Mouse (Mus musculus) kidney, postnatal 14 days (tissue): ENCODE measurements around the gene Gm3625.
A peak's percentile ranks its signal among the peaks of the same experiment; 100 is the strongest.

Experiments used
- DNase-seq: peaks from one replicate; pipeline ENCODE4 v3.0.0; 2022; ENCODE audit warnings: mixed read lengths

Gene Gm3625

DNA sequence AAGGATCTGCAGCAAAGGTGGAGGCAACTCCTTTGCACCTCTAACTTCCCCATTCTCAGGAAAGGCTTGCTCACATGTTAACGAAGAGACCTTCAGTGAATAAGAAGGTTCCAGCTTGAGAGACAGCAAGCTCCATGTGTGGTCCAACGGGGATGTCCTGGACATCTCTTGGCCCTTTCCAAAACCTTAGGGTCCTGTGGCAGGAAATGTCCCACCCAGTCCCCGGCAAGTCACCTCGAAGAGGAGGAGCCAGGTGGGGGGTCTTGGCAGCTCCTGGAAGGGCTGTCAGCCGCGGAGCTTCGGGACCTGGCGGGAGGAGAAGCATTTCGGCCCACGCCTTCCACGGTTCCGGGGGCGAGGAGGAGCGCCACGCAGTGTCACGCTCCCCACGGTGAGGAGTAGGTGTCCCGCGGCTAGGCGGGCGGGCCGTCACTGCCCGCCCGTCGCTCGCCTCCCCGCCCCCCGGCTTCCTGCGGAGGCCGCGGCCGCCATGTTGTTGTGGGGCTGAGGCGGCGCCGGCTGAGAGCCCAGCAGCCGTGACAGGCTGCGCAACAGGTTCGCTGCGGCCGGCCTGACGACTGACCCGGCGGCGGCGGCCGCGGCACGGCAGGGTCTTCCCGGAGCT, at the start of gene Gm3625, which contains the start of gene Itsn2:
Gene Gm3625, minus strand, starts transcription at position 387 of the 625 bp plus-strand sequence.
Gene Itsn2, plus strand, starts transcription at position 98 of the 625 bp plus-strand sequence.
- peak; percentile 87 for DNase-seq

GRCm38 (mm10) chr12:4640737-4641136, 48.0 kb upstream of the Gm3625 start:
- no peak for DNase-seq

DNA sequence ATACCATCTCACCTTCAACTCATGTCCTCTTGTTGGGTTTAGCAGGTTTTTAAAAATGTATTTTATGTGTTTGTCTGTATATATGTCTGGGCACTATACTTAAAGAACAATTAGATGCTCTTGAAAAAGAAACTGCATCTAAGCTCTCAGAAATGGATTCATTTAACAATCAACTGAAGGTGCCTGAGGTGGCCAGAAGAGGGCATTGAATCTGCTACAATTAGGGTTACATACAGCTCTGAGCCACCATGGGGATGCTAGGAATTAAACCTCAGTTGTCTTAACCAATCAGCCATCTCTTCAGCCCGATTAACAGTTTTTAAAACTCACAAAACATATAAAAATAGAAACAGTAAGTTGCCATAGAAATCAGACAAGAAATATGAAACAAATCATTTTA, 45.7 kb upstream of the Gm3625 start:
- DNase-seq: no peak

DNA sequence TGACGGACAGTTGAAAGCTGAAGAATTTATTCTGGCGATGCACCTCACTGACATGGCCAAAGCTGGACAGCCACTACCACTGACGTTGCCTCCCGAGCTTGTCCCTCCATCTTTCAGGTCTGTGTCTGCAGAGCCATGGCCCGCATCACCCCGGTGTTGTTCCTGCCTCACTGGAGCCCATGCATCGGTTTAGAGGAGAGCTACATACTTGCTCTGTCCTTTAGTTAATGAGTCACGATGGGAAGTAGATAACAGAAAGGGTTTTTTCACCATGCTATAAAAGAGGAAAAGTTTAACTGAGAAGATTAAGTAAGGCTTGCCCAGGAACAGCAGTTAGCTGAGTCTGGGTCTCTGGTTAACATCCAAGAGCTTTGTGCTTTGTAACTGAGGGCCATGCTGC, 40.2 kb upstream of the Gm3625 start:
- DNase-seq: no peak

DNA sequence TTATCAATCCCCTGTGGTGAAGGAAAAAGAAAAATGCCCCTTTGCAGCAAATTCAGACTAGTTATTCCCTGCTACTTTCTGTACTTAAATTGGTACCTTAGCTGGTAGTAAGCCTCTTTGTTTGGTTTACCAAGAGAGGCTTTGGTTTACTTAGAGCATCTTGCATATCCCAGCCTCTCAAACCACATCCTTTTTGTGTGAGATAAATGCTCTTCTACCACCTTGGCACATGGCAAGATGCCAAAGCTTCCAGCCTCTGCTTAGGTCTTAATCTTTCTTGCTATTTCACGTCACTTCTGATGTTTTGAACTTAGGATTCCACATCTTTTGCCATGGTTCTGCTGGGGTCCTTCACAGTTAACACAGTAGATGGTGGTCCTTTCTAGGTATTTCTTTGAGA, 31.5 kb upstream of the Gm3625 start:
- no peak for DNase-seq

- no peak for DNase-seq
Measured at GRCm38 (mm10) chr12:4614722-4615121, 22.0 kb upstream of the Gm3625 start.

DNA sequence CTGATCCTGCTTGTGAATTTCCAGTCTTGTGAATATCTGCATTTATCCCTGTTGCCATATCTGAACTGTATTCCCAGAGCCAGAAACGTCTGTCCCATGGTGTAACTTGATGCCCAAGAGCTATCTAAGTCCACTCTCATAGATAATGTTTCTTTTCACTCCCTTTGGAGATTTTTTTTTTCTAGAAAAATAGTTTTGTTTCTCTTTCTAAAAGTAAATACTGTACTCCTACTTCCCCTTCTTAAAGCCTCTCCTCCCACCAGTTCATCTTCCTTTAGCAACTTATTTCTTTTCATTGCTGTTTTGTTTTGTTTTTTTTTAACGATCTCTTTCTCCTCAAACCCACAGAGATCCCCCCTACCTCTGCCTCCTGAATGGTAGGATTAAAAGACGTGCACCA, 13.9 kb upstream of the Gm3625 start:
- no peak for DNase-seq

DNA sequence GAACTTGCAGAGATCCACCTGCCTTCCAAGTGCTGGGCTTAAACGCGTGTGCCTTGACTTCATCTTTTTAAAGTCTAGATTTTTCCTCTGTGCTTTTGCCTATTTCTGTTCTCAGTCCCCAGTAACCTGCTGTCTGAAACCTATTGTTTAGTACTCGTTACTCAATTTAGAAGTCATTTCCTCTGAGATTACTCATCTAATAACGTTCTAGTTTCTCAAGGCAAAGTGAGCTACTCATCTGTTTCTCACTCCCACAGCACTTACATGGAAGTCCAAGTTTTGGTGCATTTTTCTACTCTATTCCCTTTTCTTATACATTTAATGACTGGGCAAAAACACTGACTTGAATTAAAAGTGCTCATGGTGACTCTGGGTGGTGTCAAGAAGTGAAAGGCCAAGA, 7.0 kb upstream of the Gm3625 start:
- DNase-seq: no peak

- DNase-seq: no peak
Measured at GRCm38 (mm10) chr12:4598666-4599428, 6.1 kb upstream of the Gm3625 start.

GRCm38 (mm10) chr12:4595055-4595454, 2.3 kb upstream of the Gm3625 start:
- DNase-seq: no peak

DNA sequence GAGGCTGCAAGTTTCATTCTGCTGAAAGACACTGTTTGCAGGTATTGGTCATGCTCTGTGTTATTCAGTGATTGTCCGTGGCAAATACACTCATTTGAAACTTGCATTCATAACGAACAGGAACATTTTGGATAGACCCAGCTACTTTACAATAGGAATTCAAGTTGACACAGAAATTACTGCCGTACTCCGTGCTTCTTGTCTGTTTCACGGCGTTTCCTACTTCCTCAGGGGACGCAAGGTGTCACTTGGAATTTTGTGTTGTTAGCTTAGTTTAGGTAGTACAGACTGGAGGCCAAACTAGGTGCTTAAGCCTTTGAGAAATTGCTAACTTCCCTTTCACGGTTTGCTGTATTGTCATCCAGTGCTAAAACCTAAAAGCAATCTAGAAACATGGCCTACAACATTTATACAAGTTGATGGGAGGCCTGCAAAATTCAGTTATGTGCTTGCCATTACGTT, 1.2 kb upstream of the Gm3625 start:
- no peak for DNase-seq

- DNase-seq: peak; percentile 70
Measured at GRCm38 (mm10) chr12:4593166-4593929, 621 bp upstream of the Gm3625 start.

DNA sequence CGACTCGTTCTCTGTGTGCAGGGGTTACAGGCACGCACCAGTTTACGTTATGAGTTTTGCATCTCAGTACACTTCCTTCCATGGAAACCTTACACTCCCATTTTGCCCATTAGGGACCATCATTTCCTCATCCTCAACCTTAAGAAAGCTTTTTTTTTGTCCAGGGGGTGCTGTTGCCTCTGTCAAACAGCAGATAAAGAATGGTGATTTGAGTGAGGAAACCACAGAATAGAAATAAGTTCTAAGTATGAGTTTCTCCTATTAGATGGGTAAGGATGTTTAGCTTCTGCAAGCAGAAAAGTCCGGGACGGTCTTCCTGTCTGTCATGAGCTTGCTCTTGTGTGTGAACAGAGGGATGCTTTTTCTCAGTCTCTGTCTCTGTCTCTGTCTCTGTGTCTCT, 702 bp downstream of the Gm3625 start:
- no peak for DNase-seq

DNA sequence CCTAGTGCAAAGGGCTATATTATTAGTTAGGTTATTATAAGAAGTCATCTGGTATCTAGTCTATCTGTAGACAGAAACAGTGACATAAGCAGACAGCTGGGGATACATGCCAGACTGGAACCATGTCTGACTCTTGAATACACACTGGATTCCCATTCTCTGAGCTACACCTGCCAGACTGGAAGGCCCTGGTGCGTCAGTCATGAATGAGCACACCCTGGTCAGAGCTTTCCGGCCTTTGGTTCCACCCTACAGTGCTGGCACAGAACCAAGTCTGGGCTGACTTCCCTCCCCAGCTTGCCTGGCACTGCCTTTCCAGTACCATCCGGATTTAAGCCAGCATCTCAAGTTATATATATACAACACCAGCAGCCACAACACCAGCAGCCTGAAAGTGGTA, 4.1 kb downstream of the Gm3625 start:
- DNase-seq: peak; percentile 90

GRCm38 (mm10) chr12:4587846-4588245, 4.9 kb downstream of the Gm3625 start:
- no peak for DNase-seq

DNA sequence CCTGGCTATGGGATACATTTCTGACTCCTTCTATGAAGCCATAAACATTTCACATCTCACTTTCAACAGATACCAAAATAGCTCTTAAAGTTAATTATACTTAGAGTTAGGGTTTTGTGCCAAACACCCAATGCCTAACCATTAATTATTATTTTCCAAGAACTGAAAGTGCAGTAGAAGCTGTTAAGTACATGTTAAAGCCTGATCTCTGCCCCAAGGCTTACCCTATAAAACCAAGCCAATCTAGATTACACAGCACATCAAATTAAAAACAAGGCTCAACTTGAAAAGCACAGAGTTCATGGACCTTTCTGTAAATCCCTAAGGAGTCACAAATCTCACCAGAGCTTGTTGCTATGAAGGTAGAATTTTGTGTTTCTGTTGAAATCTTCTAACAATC, 10.4 kb downstream of the Gm3625 start:
- peak; percentile 32 for DNase-seq

GRCm38 (mm10) chr12:4574065-4574464, 18.7 kb downstream of the Gm3625 start:
- no peak for DNase-seq

GRCm38 (mm10) chr12:4571864-4572263, 20.9 kb downstream of the Gm3625 start:
- peak; percentile 66 for DNase-seq

DNA sequence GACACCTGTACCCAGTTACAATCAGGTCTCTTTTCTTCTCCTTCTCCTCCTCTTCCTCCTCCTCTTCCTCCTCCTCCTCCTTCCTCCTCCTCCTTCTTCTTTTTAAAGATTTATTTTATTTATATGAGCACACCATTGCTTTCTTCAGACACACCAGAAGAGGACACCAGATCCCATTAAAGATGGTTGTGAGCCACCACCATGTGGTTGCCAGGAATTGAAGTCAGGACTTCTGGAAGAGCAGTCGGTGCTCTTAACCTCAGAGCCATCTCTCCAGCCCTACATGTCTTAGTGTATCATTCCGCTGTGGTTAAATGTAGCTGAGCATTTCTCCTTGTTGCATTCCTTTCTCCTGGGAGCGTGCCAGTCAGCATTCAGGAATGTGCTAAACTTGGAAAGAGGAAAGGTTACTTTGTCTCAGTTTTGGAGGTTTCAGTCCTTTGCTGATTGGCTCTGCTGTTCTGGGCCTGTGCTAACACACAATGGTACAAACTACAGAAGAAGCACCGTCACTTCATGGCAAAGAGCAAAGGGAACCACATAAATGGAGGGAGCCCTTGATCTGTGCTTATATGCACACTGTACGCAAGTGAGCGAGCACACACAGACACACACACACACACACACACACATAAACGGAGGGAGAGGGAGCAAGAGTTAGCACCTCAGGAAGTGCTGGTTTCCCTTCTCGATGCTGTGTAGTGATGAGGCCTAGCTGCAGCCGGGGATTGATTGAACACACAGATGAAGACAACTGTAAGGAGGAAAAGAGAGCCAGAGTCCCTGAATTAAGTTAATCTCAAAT, 34.0 kb downstream of the Gm3625 start:
- DNase-seq: peak; percentile 69

GRCm38 (mm10) chr12:4558013-4558412, 34.7 kb downstream of the Gm3625 start:
- no peak for DNase-seq

GRCm38 (mm10) chr12:4557436-4557835, 35.3 kb downstream of the Gm3625 start:
- peak; percentile 14 for DNase-seq

GRCm38 (mm10) chr12:4556891-4557290, 35.8 kb downstream of the Gm3625 start:
- no peak for DNase-seq

GRCm38 (mm10) chr12:4555451-4555850, 37.3 kb downstream of the Gm3625 start:
- DNase-seq: no peak
